Mouse (Mus musculus) hindbrain, embryonic 14.5 days (tissue): ENCODE results near the gene Akr1d1. TPM values are rescaled to one million over a fixed set of nuclear protein-coding genes. Genes with fewer than 3 reads are reported as not detected.

Experiments used
- ATAC-seq: fragments of 200-750 bp; cut with Nextera tagmentation; 2 replicates; pipeline ENCODE4 v1.8.0; 2017; ENCODE audit warnings: moderate number of reproducible peaks, mild to moderate bottlenecking, moderate TSS enrichment, moderate library complexity; ENCODE audit not compliant: low FRiP score
- DNase-seq: peaks from one replicate; pipeline ENCODE4 v3.0.0-alpha.2; 2015; ENCODE audit warnings: low spot score
- H3K27ac ChIP-seq: fragments of 300-500 bp; sonication (generic); 2 replicates; pipeline ENCODE4 v1.5.1; 2014; ENCODE audit warnings: mild to moderate bottlenecking, moderate library complexity
- H3K27me3 ChIP-seq: fragments of 300-500 bp; sonication (generic); 2 replicates; pipeline ENCODE4 v1.6.1; 2014; ENCODE audit warnings: mild to moderate bottlenecking, low read length, mixed read lengths; ENCODE audit not compliant: control insufficient read depth, insufficient read depth
- H3K36me3 ChIP-seq: fragments of 300-500 bp; sonication (generic); replicated peaks from 2 replicates; pipeline ENCODE4 v1.6.1; 2014; ENCODE audit not compliant: control insufficient read depth, insufficient read depth
- H3K4me1 ChIP-seq: fragments of 300-500 bp; sonication (generic); replicated peaks from 2 replicates; pipeline ENCODE4 v1.6.1; 2014; ENCODE audit warnings: antibody characterized with exemption, low read length, mixed read lengths; ENCODE audit not compliant: control insufficient read depth, insufficient read depth
- H3K4me2 ChIP-seq: fragments of 300-500 bp; sonication (generic); replicated peaks from 2 replicates; pipeline ENCODE4 v1.6.1; 2014; ENCODE audit warnings: mild to moderate bottlenecking, moderate library complexity
- H3K4me3 ChIP-seq: fragments of 300-500 bp; sonication (generic); replicated peaks from 2 replicates; pipeline ENCODE4 v1.5.1; 2014; ENCODE audit warnings: mild to moderate bottlenecking, low read length
- H3K9ac ChIP-seq: fragments of 300-500 bp; sonication (generic); 2 replicates; pipeline ENCODE4 v1.6.1; 2014
- H3K9me3 ChIP-seq: fragments of 300-500 bp; sonication (generic); 2 replicates; pipeline ENCODE4 v1.6.1; 2016; ENCODE audit warnings: low read length; ENCODE audit not compliant: control insufficient read depth
- WGBS: fragments of 180-500 bp; shearing (Covaris S2); extraction: QIAGEN DNeasy Blood & Tissue Kit; methylation state at CpG from one replicate; pipeline ENCODE4 v1.1.7; 2014; 5-methylcytosine and 5-hydroxymethylcytosine counted together
- polyA plus RNA-seq: library from polyadenylated mRNA; unstranded; fragments of >200 nt; fragmentation: Nextera tagmentation; extraction: Ambion mirVana; gene quantifications from 2 replicates; pipeline ENCODE4 v1.2.1, GENCODE M21; 2014

The Akr1d1 gene
- polyA plus RNA-seq, 1 experiment from 2014 or later = not detected

DNA sequence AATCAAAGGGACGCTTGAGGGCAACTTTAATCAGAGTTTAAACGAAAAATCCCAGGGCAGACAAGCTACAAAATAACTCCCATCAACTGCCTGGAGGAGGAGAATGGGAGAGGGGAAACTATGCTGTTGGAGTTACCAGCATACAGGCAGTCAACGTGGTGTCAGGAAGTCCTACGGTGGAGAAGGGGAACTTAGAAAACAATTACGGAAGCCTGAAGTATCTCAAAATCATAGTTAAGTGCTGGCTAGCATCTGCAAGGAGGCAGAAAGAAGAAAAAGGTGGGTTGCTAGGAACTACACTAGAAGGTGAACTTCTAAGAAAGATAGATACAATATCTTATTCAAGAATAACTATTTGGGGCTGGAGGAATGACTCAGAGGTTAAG lies 74.9 kb downstream of the Akr1d1 start:
- H3K9me3 ChIP-seq = no peaks in the 10 kb centered on the region
- no peak overlapping the region for H3K4me3 ChIP-seq
- H3K27ac ChIP-seq = no peak overlapping the region
- H3K4me1 ChIP-seq = no peaks in the 10 kb centered on the region
- no peaks in the 10 kb centered on the region for H3K36me3 ChIP-seq
- DNase-seq (no peak), ATAC-seq (no peak)
- no peak overlapping the region for H3K4me2 ChIP-seq
- H3K27me3 ChIP-seq = no peaks in the 10 kb centered on the region
- H3K9ac ChIP-seq = no peak overlapping the region
- 72% methylated on average over 5 of the region's 5 CpGs for WGBS

DNA sequence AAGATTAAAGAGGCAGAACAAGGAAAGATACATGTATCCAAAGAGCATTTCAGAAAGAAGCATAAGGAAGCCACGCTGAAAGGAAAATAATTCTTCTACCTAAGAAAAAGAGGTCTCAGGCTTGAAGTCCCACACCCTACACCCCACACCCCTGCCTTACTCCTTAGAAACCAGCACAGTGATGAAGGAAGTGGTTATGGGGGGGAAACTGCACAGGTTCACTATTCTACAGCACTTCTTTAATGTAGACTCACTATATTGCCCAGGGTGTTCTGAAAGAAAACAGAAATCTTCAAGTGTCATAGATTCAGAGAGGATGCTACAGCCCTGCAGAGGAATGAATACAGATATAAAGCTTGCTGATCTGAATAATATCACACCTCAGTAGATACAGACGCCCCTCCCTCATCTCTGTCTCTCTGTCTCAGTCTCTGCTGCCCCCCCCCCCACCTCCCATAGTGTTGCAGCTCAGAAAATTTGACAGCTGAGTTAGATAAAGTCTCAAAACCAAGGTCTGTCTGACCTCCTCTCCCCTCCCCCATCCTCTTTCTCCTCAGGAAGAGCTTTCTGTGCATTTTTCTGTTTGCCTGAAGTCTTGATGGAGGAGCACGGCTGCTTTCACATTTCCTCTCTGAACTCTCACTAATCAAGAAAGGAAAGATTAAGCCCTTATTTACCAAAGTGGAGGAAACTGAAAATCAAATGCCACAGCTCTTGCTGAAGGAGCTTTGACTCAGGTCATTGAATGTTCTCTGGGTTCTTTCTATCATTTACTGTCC lies 77.7 kb downstream of the Akr1d1 start:
- Histone ChIP-seq H3K4me3 (no peak overlapping the region), H3K9me3 (no peaks in the 10 kb centered on the region), H3K27ac (no peak overlapping the region), H3K4me1 (no peaks in the 10 kb centered on the region), H3K4me2 (no peak overlapping the region), H3K9ac (no peak overlapping the region), H3K36me3 (no peaks in the 10 kb centered on the region), H3K27me3 (no peaks in the 10 kb centered on the region)
- WGBS = 80% methylated on average over 3 of the region's 3 CpGs
- no peak for ATAC-seq
- DNase-seq = no peak

DNA sequence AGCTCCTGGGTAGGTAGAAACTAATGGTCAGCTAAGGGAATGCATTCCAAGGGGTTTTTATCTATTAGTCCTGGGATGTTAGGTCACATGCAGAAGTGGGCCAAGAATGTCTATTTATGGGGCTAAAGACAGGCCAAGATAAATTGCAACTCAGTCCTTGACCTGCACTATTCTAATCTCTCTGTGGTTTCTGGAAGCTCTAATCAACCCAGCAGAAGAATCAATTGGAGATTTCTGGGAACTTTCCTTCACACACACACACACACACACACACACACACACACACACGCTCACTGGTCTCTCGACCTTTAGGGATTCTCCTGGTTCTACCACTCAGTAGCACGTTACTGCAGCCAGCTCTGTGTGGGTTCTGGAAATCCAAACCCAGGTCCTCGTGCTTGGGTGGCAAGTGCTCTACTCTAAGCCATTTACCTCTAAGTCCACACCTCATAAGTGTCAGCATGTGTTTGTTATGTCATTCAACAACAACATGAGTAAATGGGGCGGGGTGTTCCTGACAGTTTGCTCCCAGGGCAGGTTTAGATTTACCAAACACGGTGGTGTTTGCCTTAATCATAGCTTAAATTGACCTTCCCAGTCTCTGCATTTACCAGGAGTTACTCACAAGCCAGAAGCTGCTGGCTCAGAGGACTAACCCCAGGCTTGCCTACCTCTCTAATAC lies 82.8 kb downstream of the Akr1d1 start:
- Histone ChIP-seq H3K4me2 (no peak overlapping the region), H3K4me3 (no peak overlapping the region), H3K4me1 (no peaks in the 10 kb centered on the region), H3K9ac (no peak overlapping the region), H3K9me3 (no peaks in the 10 kb centered on the region), H3K27me3 (no peaks in the 10 kb centered on the region), H3K27ac (no peak overlapping the region), H3K36me3 (no peaks in the 10 kb centered on the region)
- WGBS = 88% methylated on average over 6 of the region's 6 CpGs
- DNase-seq (no peak), ATAC-seq (no peak)

DNA sequence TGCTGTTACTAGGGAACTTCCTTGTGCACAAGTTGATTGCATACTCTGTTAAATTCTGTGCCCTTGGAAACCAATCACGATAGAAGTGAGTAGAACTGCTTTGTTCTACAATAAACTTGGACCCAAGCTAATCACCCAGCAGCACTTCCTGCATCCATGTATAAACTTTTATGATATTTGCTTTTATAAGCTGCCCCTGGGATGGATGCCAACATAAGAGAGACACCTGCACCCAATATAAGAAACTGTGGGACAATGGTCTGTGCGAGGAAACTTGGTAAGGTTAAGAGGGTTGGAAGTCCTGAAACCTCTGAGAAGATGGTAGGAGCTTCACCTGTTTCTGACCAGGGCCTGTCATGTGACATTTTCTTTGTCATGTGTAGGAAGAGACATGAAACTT lies 85.5 kb downstream of the Akr1d1 start:
- Histone ChIP-seq H3K27me3 (no peaks in the 10 kb centered on the region), H3K4me2 (no peak overlapping the region), H3K9ac (no peak overlapping the region), H3K9me3 (no peaks in the 10 kb centered on the region), H3K36me3 (no peaks in the 10 kb centered on the region), H3K27ac (no peak overlapping the region), H3K4me1 (no peaks in the 10 kb centered on the region), H3K4me3 (no peak overlapping the region)
- WGBS = 96% methylated on average over 2 of the region's 2 CpGs
- ATAC-seq (no peak), DNase-seq (no peak)

DNA sequence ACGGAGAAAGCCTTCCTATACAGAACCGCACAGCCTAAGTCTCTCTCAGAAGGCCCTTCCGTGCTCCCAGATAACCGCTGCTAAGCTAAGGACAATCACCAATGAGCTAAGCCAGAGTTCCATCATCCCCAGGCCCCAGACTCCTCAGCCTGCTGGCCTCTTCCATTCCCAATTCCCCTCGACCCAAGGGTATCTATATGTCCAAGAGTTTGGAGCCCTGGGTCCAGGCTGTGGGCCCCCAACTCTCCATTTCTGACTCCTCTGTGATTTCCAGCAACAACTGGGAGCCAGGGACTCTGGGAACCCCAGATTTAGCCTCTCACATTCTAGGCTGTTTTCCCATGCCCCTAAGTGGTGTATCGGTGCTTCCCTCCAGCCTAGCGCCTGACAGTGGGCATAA lies 86.2 kb downstream of the Akr1d1 start:
- no peaks in the 10 kb centered on the region for H3K36me3 ChIP-seq
- H3K9me3 ChIP-seq = no peaks in the 10 kb centered on the region
- no peak overlapping the region for H3K4me3 ChIP-seq
- ATAC-seq (no peak), DNase-seq (no peak)
- H3K27ac ChIP-seq = no peak overlapping the region
- H3K9ac ChIP-seq = no peak overlapping the region
- no peaks in the 10 kb centered on the region for H3K4me1 ChIP-seq
- no peak overlapping the region for H3K4me2 ChIP-seq
- WGBS = 96% methylated on average over 7 of the region's 7 CpGs
- H3K27me3 ChIP-seq = no peaks in the 10 kb centered on the region

DNA sequence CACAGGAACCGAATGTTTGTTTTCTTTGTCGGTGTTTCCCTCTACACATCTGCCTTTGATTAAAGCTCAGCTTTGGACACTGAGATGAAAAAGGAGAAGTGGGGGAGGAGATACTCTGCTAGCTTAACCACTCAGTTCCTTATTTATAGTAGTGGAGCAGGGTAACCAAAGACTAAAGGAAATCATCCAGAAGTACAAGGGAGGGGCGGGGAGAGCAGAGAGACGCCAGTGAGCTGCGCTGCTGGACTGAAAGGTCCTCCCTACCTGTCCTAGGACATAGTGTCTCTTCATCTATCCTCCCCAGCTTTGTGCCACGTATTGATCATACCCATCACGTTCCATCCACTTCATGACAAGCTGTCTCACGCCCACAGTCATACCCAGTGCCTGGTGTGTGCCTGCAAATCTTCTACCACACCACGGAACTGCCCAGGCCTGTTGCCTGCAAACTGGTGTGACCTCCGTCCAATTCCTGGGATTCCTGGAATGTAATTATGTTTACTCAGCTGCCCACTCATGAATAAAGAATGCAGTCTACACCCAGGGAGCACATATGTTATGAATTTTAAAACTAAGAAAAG lies 87.5 kb downstream of the Akr1d1 start:
- Histone ChIP-seq H3K4me3 (no peak overlapping the region), H3K9ac (no peak overlapping the region), H3K4me2 (no peak overlapping the region), H3K27me3 (no peaks in the 10 kb centered on the region), H3K4me1 (peaks cover 3% of the 10 kb centered on the region; the same call in 1 of the 2 replicates), H3K9me3 (no peaks in the 10 kb centered on the region), H3K36me3 (no peaks in the 10 kb centered on the region), H3K27ac (no peak overlapping the region)
- DNase-seq (no peak), ATAC-seq (no peak)
- 76% methylated on average over 10 of the region's 10 CpGs for WGBS

Other genes with a start within 250 kb of the Akr1d1 start
- gene Dgki, start 230.0 kb upstream of the Akr1d1 start, polyA plus RNA-seq = 9.6 and 10.0 TPM in 2 replicates
- 5.0 and 5.5 TPM in 2 replicates for gene Creb3l2, start 88.0 kb upstream of the Akr1d1 start, polyA plus RNA-seq